Mouse (Mus musculus): ENCODE results near the gene Zfp526. TPM values are rescaled to one million over a fixed set of nuclear protein-coding genes. Genes with fewer than 3 reads are reported as not detected.

Zfp526 gene
- polyA plus RNA-seq, 1 experiment: not detected

GRCm38 (mm10) chr7:25205355-25206093, 15.7 kb upstream of the Zfp526 start:
- no peak overlapping the region for H3K27ac ChIP-seq (ENCODE audit: insufficient read depth, low read depth, low read length)
- no peak overlapping the region for H3K4me3 ChIP-seq (ENCODE audit: insufficient read depth, low read depth, low read length)
- TF ChIP-seq CTCF (IDR thresholded peaks at IDR 0.05; ENCODE audit: insufficient read depth, low read depth, low read length) (no peak), POLR2A (IDR thresholded peaks at IDR 0.05; ENCODE audit: insufficient read depth, low read depth, low read length) (no peak)
- WGBS: 86% methylated on average over 16 of the region's 16 CpGs
- H3K4me1 ChIP-seq (ENCODE audit: control insufficient read depth, insufficient read depth, low read length): no peaks in the 10 kb centered on the region

DNA sequence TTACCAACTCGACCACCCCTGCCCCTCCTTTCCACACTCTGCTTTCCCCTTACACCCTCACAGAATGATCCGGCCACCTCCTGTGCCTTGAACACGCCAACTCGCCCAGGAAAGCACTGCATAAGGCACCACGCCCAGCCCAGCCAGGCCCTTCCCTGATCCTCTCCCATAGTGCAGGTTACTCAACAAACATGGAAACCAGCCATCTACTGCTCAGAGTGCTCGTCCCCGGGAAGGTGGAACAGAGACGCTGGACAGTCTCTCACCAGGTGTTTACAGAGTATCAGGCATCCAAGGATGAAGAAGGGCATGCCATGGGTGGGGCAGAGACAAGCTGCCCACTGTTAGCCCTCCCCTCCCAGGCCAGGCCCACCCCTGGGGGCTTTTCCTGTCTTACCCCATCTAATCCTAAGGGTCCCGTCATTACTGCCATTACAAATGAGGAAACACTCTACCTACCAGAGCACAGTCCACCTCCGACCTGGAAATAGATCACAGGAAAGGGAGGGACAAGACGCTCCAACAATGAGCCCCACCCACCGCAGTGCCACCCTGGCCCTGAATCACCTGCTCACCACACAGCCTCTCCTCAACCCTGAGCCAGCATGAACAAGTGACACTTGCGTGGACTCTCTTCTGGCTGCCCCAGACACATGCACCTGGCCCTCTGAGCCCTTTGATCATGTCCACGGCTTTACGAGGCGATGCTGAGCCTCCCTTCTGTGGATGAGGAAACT, 15.0 kb upstream of the Zfp526 start:
- Histone ChIP-seq H3K4me3 (ENCODE audit: insufficient read depth, low read depth, low read length) (no peak overlapping the region), H3K4me1 (ENCODE audit: control insufficient read depth, insufficient read depth, low read length) (no peaks in the 10 kb centered on the region), H3K27ac (ENCODE audit: insufficient read depth, low read depth, low read length) (no peak overlapping the region)
- 89% methylated on average over 16 of the region's 16 CpGs for WGBS
- no peak for TF ChIP-seq POLR2A (IDR thresholded peaks at IDR 0.05; ENCODE audit: insufficient read depth, low read depth, low read length)
- no peak for TF ChIP-seq CTCF (IDR thresholded peaks at IDR 0.05; ENCODE audit: insufficient read depth, low read depth, low read length)

DNA sequence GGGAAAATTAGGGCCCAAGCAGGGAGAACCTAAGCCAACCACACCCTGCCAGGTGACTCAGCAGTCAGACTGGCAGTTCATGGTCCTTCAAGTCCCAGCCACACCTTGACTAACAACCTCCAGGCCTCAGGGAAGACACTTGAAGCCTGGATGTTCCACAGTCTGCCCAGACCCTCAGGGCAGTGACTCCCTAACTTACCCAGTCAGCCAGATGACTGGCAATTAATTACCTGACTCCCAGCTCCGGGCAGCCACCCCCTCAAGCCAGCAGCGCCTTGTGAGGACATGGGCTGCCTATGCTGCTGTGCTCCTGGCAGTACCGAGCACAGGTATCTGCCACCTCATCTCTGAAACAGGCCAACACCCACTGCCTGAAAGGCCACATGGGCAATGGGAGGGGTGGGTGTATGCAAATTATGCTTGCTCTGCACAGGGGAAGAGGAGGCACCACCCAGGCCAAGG, 12.0 kb upstream of the Zfp526 start:
- WGBS: 81% methylated on average over 3 of the region's 3 CpGs
- TF ChIP-seq POLR2A (IDR thresholded peaks at IDR 0.05; ENCODE audit: insufficient read depth, low read depth, low read length) (no peak), CTCF (IDR thresholded peaks at IDR 0.05; ENCODE audit: insufficient read depth, low read depth, low read length) (no peak)
- H3K4me1 ChIP-seq (ENCODE audit: control insufficient read depth, insufficient read depth, low read length): no peaks in the 10 kb centered on the region
- no peak overlapping the region for H3K27ac ChIP-seq (ENCODE audit: insufficient read depth, low read depth, low read length)
- no peak overlapping the region for H3K4me3 ChIP-seq (ENCODE audit: insufficient read depth, low read depth, low read length)

GRCm38 (mm10) chr7:25210482-25210881, 10.7 kb upstream of the Zfp526 start:
- WGBS: 82% methylated on average over 4 of the region's 4 CpGs
- TF ChIP-seq CTCF (IDR thresholded peaks at IDR 0.05; ENCODE audit: insufficient read depth, low read depth, low read length) (no peak), POLR2A (IDR thresholded peaks at IDR 0.05; ENCODE audit: insufficient read depth, low read depth, low read length) (no peak)
- H3K4me1 ChIP-seq (ENCODE audit: control insufficient read depth, insufficient read depth, low read length): no peaks in the 10 kb centered on the region
- H3K4me3 ChIP-seq (ENCODE audit: insufficient read depth, low read depth, low read length): no peak overlapping the region
- H3K27ac ChIP-seq (ENCODE audit: insufficient read depth, low read depth, low read length): no peak overlapping the region

- Histone ChIP-seq H3K4me3 (ENCODE audit: insufficient read depth, low read depth, low read length) (no peak overlapping the region), H3K4me1 (ENCODE audit: control insufficient read depth, insufficient read depth, low read length) (peaks cover 5% of the 10 kb centered on the region), H3K27ac (ENCODE audit: insufficient read depth, low read depth, low read length) (no peak overlapping the region)
- TF ChIP-seq CTCF (IDR thresholded peaks at IDR 0.05; ENCODE audit: insufficient read depth, low read depth, low read length) (no peak), POLR2A (IDR thresholded peaks at IDR 0.05; ENCODE audit: insufficient read depth, low read depth, low read length) (no peak)
- 52% methylated on average over 3 of the region's 3 CpGs for WGBS
Measured at GRCm38 (mm10) chr7:25213099-25213498, 8.1 kb upstream of the Zfp526 start.

GRCm38 (mm10) chr7:25214172-25214571, 7.1 kb upstream of the Zfp526 start:
- Histone ChIP-seq H3K27ac (ENCODE audit: insufficient read depth, low read depth, low read length) (no peak overlapping the region), H3K4me3 (ENCODE audit: insufficient read depth, low read depth, low read length) (no peak overlapping the region), H3K4me1 (ENCODE audit: control insufficient read depth, insufficient read depth, low read length) (peaks cover 5% of the 10 kb centered on the region)
- no peak for TF ChIP-seq CTCF (IDR thresholded peaks at IDR 0.05; ENCODE audit: insufficient read depth, low read depth, low read length)
- 83% methylated on average over 2 of the region's 2 CpGs for WGBS

DNA sequence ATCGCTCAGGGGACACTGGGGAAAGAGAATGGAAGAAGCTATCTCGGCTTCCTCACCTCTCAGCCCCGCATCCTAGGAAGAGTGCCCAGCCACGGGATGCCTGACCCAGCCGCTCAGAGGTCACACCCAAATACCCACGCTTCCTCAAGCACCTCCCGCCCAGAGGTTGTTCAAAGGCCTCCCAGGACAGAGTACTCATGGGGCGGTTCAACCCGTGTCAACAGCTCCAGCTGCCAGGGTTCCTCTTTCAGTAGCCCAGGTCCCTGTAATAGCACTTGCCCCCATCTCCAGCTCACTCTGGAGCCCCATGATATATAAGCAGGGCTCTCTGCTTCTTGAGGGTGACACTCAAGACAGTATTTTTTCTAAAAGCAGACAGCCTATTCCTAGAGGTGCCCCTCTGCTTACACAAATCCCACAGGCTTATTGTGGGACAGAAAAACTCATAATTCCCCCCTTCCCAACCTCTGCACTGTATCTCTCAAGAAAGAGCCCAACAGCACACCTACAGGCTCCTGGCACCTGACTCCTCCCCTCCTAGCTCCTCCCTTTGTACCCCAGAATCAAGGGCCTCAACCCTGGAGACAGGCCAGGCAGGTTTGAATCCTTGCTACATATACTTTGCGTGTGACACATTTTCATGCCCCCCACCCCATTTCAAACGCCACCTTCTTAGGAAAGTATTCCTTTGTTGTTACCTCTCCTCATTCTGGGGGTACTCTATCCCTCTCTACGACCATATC, 3.4 kb upstream of the Zfp526 start:
- peaks cover 17% of the 10 kb centered on the region for H3K4me1 ChIP-seq (ENCODE audit: control insufficient read depth, insufficient read depth, low read length)
- no peak overlapping the region for H3K4me3 ChIP-seq (ENCODE audit: insufficient read depth, low read depth, low read length)
- 74% methylated on average over 12 of the region's 12 CpGs for WGBS
- H3K27ac ChIP-seq (ENCODE audit: insufficient read depth, low read depth, low read length): no peak overlapping the region
- TF ChIP-seq POLR2A (IDR thresholded peaks at IDR 0.05; ENCODE audit: insufficient read depth, low read depth, low read length) (no peak), CTCF (IDR thresholded peaks at IDR 0.05; ENCODE audit: insufficient read depth, low read depth, low read length) (no peak)

DNA sequence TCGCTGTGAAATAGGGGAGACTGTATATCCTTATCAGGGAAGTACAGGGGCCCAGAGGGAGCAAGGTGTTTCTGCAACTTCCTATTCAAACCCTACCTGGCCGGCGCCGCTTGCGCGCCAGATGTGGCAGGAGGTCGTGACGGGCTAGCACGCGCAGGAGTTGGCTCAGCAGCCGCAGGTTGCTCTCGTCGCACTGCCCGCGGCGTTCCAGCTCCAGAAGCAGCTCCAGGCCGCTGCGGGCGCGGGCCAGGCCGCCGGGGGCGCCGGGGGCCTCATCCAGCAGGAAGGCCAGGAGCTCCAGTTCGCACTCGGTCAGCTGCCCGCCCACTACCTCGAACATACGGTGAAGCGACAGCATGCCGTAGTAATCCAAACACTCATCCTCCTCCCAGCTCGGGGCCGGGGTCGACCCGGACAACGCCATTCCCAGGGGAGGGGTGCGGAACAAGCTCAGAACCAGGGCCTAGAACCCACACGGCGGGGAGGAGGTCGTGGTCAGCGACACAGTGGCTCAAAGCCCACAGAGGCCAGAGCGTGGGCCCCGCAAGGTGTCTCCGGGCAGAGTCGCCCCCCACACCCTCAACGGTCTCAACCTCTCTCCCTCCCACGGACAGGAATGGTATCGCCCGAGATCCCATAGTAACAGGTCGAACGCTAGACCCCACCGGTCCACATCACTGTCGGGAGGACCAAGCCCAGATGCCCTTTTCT, 2.4 kb upstream of the Zfp526 start:
- no peak for TF ChIP-seq POLR2A (IDR thresholded peaks at IDR 0.05; ENCODE audit: insufficient read depth, low read depth, low read length)
- 0 out of 2 replicates have a peak, but pooled peaks have one; percentile 16 for TF ChIP-seq CTCF (IDR thresholded peaks at IDR 0.05; ENCODE audit: insufficient read depth, low read depth, low read length)
- Histone ChIP-seq H3K4me3 (ENCODE audit: insufficient read depth, low read depth, low read length) (peak overlapping the region; percentile 56), H3K4me1 (ENCODE audit: control insufficient read depth, insufficient read depth, low read length) (peaks cover 19% of the 10 kb centered on the region), H3K27ac (ENCODE audit: insufficient read depth, low read depth, low read length) (peak overlapping the region; percentile 32; the same call in 1 of the 2 replicates)
- 1% methylated on average over 53 of the region's 53 CpGs for WGBS
